Mouse (Mus musculus) stomach, embryonic 16.5 days (tissue): ENCODE data around the gene Slc17a8. TPM values are rescaled to one million over a fixed set of nuclear protein-coding genes. Genes with fewer than 3 reads are reported as not detected.
"Not testable (repeated sequence)": the region's sequence is repeated elsewhere in the genome, so short reads cannot be mapped to it uniquely, and the experiment has no call there.

ENCODE experiments used
- ATAC-seq: fragments of 200-750 bp; cut with Nextera tagmentation; 2 replicates; pipeline ENCODE4 v1.8.0; 2017; ENCODE audit warnings: moderate number of reproducible peaks, moderate TSS enrichment; ENCODE audit not compliant: insufficient read depth, low FRiP score
- H3K27ac ChIP-seq: fragments of 300-500 bp; sonication (generic); 2 replicates; pipeline ENCODE4 v1.5.1; 2014; ENCODE audit warnings: low read length
- H3K27me3 ChIP-seq: fragments of 300-500 bp; sonication (generic); 2 replicates; pipeline ENCODE4 v1.6.1; 2014; ENCODE audit warnings: low read length, control low read depth, mixed read lengths; ENCODE audit not compliant: control insufficient read depth, insufficient read depth
- H3K36me3 ChIP-seq: fragments of 300-500 bp; sonication (generic); 2 replicates; pipeline ENCODE4 v1.6.1; 2014; ENCODE audit warnings: low read length; ENCODE audit not compliant: control insufficient read depth, insufficient read depth
- H3K4me1 ChIP-seq: fragments of 300-500 bp; sonication (generic); 2 replicates; pipeline ENCODE4 v1.6.1; 2014; ENCODE audit warnings: low read length, control low read depth, mixed read lengths; ENCODE audit not compliant: control insufficient read depth, insufficient read depth
- H3K4me2 ChIP-seq: fragments of 300-500 bp; sonication (generic); 2 replicates; pipeline ENCODE4 v1.6.1; 2014; ENCODE audit warnings: low read depth, low read length, mixed read lengths
- H3K4me3 ChIP-seq: fragments of 300-500 bp; sonication (generic); replicated peaks from 2 replicates; pipeline ENCODE4 v1.5.1; 2014; ENCODE audit warnings: mild to moderate bottlenecking, low read length
- H3K9ac ChIP-seq: fragments of 300-500 bp; sonication (generic); 2 replicates; pipeline ENCODE4 v1.6.1; 2014; ENCODE audit warnings: low read length
- H3K9me3 ChIP-seq: fragments of 300-500 bp; sonication (generic); replicated peaks from 2 replicates; pipeline ENCODE4 v1.6.1; 2016; ENCODE audit warnings: low read length, control low read depth; ENCODE audit not compliant: control insufficient read depth
- WGBS: fragments of 180-500 bp; shearing (Covaris S2); extraction: QIAGEN DNeasy Blood & Tissue Kit; methylation state at CpG from one replicate; pipeline ENCODE4 v1.1.7; 2014; 5-methylcytosine and 5-hydroxymethylcytosine counted together
- polyA plus RNA-seq: library from polyadenylated mRNA; unstranded; fragments of >200 nt; fragmentation: Nextera tagmentation; extraction: Ambion mirVana; gene quantifications from 2 replicates; pipeline ENCODE4 v1.2.1, GENCODE M21; 2015

The Slc17a8 gene
- polyA plus RNA-seq, result 0.03 TPM in 1 of 2 replicates, not detected in the other

- ATAC-seq, result no peak
- H3K4me2 ChIP-seq, result no peak within 1 kb of the TSS
- 29% methylated on average over 7 of the region's 7 CpGs for WGBS
Measured at GRCm38 (mm10) chr10:89621129-89621528, at the start of gene Slc17a8. TSS of gene Slc17a8 (minus strand) at chr10:89621253.

GRCm38 (mm10) chr10:89670371-89670770 lies 49.3 kb upstream of the Slc17a8 start:
- 94% methylated on average over 5 of the region's 5 CpGs for WGBS
- not testable (repeated sequence) for H3K4me3 ChIP-seq, H3K4me1 ChIP-seq, H3K9me3 ChIP-seq, H3K9ac ChIP-seq, H3K27me3 ChIP-seq, ATAC-seq, H3K27ac ChIP-seq, H3K4me2 ChIP-seq, H3K36me3 ChIP-seq

More at GRCm38 (mm10) chr10:89621129-89621528, at the start of gene Slc17a8:
- Histone ChIP-seq H3K4me1 (no peaks in the 10 kb centered on the region), H3K27ac (no peak within 1 kb of the TSS), H3K27me3 (no peaks in the 10 kb centered on the region; the same call in 1 of the 2 replicates), H3K9ac (no peak within 1 kb of the TSS), H3K4me3 (no peak within 1 kb of the TSS), H3K9me3 (no peaks in the 10 kb centered on the region), H3K36me3 (no peaks in the 10 kb centered on the region)

- ATAC-seq, result no peak
- no peaks in the 10 kb centered on the region for H3K9me3 ChIP-seq
- H3K27me3 ChIP-seq, result no peaks in the 10 kb centered on the region
- 86% methylated on average over 7 of the region's 7 CpGs for WGBS
- no peak overlapping the region for H3K27ac ChIP-seq
- no peak overlapping the region for H3K4me3 ChIP-seq
- no peaks in the 10 kb centered on the region for H3K4me1 ChIP-seq
- no peak overlapping the region for H3K4me2 ChIP-seq
- no peak overlapping the region for H3K9ac ChIP-seq
- no peaks in the 10 kb centered on the region for H3K36me3 ChIP-seq
Measured at GRCm38 (mm10) chr10:89667571-89667970, 46.5 kb upstream of the Slc17a8 start.

- 93% methylated on average over 9 of the region's 9 CpGs for WGBS
Measured at GRCm38 (mm10) chr10:89665679-89666078, 44.6 kb upstream of the Slc17a8 start.

GRCm38 (mm10) chr10:89664977-89665645 lies 44.1 kb upstream of the Slc17a8 start:
- no peak overlapping the region for H3K27ac ChIP-seq
- H3K4me1 ChIP-seq, result no peaks in the 10 kb centered on the region
- H3K9ac ChIP-seq, result no peak overlapping the region
- no peak overlapping the region for H3K4me3 ChIP-seq
- 93% methylated on average over 8 of the region's 8 CpGs for WGBS
- H3K4me2 ChIP-seq, result no peak overlapping the region
- no peaks in the 10 kb centered on the region for H3K9me3 ChIP-seq
- no peak for ATAC-seq
- H3K27me3 ChIP-seq, result no peaks in the 10 kb centered on the region
- H3K36me3 ChIP-seq, result no peaks in the 10 kb centered on the region

More at GRCm38 (mm10) chr10:89665679-89666078, 44.6 kb upstream of the Slc17a8 start:
- no peak overlapping the region for H3K4me3 ChIP-seq
- no peak overlapping the region for H3K4me2 ChIP-seq
- H3K9me3 ChIP-seq, result no peaks in the 10 kb centered on the region
- no peaks in the 10 kb centered on the region for H3K27me3 ChIP-seq
- H3K36me3 ChIP-seq, result no peaks in the 10 kb centered on the region
- no peaks in the 10 kb centered on the region for H3K4me1 ChIP-seq
- no peak overlapping the region for H3K9ac ChIP-seq
- H3K27ac ChIP-seq, result no peak overlapping the region
- ATAC-seq, result no peak

GRCm38 (mm10) chr10:89656366-89656765 lies 35.3 kb upstream of the Slc17a8 start:
- Histone ChIP-seq H3K27ac (no peak overlapping the region), H3K36me3 (peaks cover 16% of the 10 kb centered on the region; the same call in 1 of the 2 replicates), H3K4me3 (no peak overlapping the region), H3K4me2 (no peak overlapping the region), H3K4me1 (no peaks in the 10 kb centered on the region), H3K27me3 (no peaks in the 10 kb centered on the region), H3K9me3 (no peaks in the 10 kb centered on the region), H3K9ac (no peak overlapping the region)
- no peak for ATAC-seq
- 75% methylated on average over 5 of the region's 5 CpGs for WGBS

GRCm38 (mm10) chr10:89652912-89653311 lies 31.9 kb upstream of the Slc17a8 start:
- H3K4me2 ChIP-seq, result no peak overlapping the region
- 87% methylated on average over 8 of the region's 8 CpGs for whole genome bisulfite sequencing
- H3K27me3 ChIP-seq, result no peaks in the 10 kb centered on the region
- H3K4me3 ChIP-seq, result no peak overlapping the region
- ATAC-seq, result no peak
- no peak overlapping the region for H3K9ac ChIP-seq
- no peak overlapping the region for H3K27ac ChIP-seq
- H3K9me3 ChIP-seq, result no peaks in the 10 kb centered on the region
- H3K36me3 ChIP-seq, result peaks cover 13% of the 10 kb centered on the region; the same call in 1 of the 2 replicates
- no peaks in the 10 kb centered on the region for H3K4me1 ChIP-seq

GRCm38 (mm10) chr10:89651691-89652090 lies 30.6 kb upstream of the Slc17a8 start:
- peaks cover 5% of the 10 kb centered on the region; the same call in 1 of the 2 replicates for H3K36me3 ChIP-seq
- no peak for ATAC-seq

GRCm38 (mm10) chr10:89646918-89647317 lies 25.9 kb upstream of the Slc17a8 start:
- Histone ChIP-seq H3K36me3 (no peaks in the 10 kb centered on the region), H3K27me3 (no peaks in the 10 kb centered on the region), H3K4me3 (no peak overlapping the region), H3K4me1 (no peaks in the 10 kb centered on the region), H3K9ac (no peak overlapping the region), H3K4me2 (no peak overlapping the region), H3K27ac (no peak overlapping the region), H3K9me3 (no peaks in the 10 kb centered on the region)
- WGBS, result 83% methylated on average over 9 of the region's 9 CpGs
- no peak for ATAC-seq

More at GRCm38 (mm10) chr10:89651691-89652090, 30.6 kb upstream of the Slc17a8 start:
- H3K9me3 ChIP-seq, result no peaks in the 10 kb centered on the region
- H3K27ac ChIP-seq, result no peak overlapping the region
- H3K27me3 ChIP-seq, result no peaks in the 10 kb centered on the region
- no peak overlapping the region for H3K9ac ChIP-seq
- H3K4me2 ChIP-seq, result no peak overlapping the region
- no peak overlapping the region for H3K4me3 ChIP-seq
- H3K4me1 ChIP-seq, result no peaks in the 10 kb centered on the region
- WGBS, result 81% methylated on average over 1 of the region's 1 CpGs
